Mouse (Mus musculus) CD4-positive helper T cell, adult 2 months (primary cell): ENCODE measurements at regions not wholly inside any gene's neighbourhood (a gene's known extent, or its start where the extent isn't known, plus 50 kb on each side); places are given as distances from the start of the nearest gene placed in this dataset.
A peak's percentile ranks its signal among the peaks of the same experiment; 100 is the strongest.

Experiments
- DNase-seq: peaks from one replicate; pipeline ENCODE4 v3.0.0-alpha.2; 2012; ENCODE audit warnings: low read depth, missing footprints, low spot score

DNA sequence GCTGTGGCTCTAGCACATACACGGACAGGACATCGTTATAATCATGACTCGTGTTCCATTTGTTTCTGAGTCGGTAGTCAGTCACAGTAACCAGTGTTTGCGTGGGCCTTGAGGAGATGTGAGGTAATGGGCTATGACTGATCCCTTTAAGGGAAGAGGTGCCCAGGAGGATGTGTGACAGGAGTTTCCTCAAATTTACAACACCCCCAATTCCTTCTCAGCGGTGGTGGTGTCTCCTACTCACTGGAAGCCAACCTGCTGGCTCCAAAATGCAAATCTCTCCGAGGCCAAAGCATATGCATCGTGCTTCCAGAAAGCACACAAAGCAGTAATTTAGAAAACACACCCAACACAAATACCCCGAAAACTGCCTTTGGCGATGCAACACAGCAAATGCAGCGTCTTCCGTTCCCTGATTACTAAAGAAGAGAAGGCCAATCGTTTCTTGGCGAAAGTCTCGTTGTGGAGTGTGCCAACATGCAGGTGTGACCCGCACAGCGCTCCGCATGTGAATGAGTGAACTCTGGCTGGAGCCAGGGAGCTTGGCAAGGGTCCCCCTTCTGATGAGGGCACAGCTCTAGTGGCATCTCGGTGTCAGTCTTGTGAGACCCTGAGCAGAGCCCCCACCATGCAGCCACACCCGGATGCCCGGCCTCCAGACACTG, 151.5 kb upstream of the Kazn start:
- DNase-seq = no peak

DNA sequence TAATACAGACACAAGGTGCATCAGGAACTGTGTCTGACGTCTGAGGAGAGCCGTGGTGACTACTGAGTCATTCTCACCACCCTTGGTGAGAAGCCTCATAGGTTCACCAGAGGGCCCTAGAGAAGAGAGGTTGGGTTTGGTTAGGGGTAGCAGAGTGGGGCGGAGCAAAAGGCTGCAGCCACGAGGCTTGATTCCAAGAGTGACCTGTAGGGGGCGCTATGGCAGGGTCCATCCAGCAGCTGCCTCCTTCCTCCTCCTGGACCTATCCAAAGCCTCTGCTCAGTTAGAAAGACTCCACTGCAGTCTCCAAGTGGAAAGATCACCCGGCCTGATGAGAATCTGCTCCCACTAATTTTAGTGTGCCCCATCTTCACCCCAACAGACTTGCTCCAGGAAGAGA, 149.3 kb upstream of the Kazn start:
- DNase-seq = peak; percentile 7

GRCm38 (mm10) chr4:142381168-142381567, 142.0 kb upstream of the Kazn start:
- no peak for DNase-seq

DNA sequence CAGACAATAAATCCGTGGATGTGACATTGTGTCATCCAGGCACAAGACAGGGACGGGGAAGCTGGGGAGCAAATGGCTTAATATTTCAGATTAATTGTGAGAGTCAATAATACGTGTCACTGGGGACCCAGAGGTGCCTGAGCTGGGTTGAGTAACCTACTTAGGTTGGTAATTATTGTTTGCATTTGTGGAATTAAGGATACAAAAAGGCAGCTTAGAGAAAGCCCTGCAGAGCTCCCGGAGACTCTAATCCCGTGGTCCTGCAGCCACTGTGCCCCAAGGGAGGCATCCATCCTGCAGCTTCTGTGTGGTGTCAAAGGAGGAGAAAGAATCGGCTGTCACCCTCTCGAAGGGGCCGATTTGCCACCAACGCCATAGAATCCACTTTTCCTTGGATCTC, 139.3 kb upstream of the Kazn start:
- DNase-seq = no peak

DNA sequence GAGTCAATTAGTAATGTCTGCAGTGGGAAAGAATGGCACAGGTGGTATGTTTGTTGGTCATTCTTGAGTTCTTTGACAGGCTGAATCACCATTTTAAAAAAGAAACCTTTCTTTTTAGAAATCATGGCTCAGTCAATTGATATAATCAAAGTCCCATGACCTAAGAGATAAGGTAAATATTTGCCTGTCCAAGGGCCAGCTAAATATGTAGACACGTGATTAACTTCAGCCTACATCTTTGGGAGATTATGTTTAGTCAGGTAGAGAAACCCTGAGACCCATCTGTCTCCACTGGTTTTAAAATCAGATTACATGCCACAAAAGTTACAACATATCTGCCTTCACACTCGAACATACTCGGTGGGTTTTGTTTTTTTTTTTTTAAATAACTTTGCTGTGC, 128.6 kb upstream of the Kazn start:
- DNase-seq = no peak

- no peak for DNase-seq
Measured at GRCm38 (mm10) chr4:142362071-142362470, 122.9 kb upstream of the Kazn start.

- DNase-seq = no peak
Measured at GRCm38 (mm10) chr4:142358866-142359265, 119.7 kb upstream of the Kazn start.

- no peak for DNase-seq
Measured at GRCm38 (mm10) chr4:142355387-142355786, 116.2 kb upstream of the Kazn start.

DNA sequence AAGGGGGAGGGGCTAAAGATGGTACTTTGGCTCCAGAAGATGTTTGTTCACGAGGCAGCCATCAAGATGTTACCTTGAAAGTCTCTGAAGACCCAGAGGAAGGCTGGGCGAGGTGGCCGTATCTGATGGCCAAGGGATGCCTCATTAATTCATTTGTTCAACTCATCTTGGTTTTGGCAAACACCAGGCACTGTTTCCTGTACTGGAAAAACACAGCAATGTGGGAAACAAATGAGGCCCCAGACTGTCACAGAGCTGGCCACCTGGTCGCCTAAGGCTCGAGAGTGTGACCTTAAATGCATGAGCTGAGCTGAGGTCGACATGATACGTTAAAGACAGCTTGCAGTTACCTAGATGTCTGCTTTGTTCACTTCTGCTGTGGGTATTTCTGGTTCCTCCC, 114.3 kb upstream of the Kazn start:
- DNase-seq = no peak

DNA sequence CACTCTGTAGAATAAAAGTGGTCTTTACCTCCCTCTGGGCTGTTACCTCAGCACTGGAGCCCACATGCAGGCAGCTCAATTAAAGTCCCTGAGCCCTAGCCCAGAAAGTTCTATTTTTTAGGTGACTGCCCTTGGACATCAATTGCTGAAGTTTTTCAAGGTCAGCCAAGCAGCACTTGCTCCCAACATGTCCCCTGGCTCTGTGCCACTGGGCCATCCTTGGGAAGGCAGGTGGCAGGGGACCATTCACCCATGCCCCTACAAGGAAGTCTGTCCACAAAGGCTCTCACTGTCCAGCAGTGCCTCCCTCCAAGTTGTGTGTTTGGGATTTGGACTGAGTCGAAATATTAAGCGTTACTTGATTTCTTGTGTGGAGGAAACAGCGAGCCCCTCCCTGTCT, 112.6 kb upstream of the Kazn start:
- DNase-seq = no peak

- DNase-seq = no peak
Measured at GRCm38 (mm10) chr4:142350986-142351385, 111.8 kb upstream of the Kazn start.

DNA sequence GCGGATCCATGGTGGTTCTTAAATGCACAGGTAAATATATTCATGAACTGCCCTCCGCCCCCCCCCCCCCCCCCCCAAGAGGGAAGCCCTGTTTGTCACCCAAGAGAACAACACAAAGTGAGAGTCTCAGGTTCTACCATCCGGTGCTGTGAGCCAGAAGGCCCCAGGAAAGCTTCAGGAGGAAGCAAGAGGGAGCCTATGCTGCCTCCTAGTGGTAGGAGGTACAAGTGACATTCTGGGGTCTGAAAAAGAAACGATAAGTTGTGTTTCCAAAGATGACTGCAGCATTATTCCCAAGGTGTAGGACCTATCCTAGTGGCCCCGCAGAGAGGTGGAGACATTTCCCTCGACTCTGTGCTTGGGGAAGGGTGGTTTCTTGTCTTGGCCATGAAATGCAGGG, 109.7 kb upstream of the Kazn start:
- no peak for DNase-seq

DNA sequence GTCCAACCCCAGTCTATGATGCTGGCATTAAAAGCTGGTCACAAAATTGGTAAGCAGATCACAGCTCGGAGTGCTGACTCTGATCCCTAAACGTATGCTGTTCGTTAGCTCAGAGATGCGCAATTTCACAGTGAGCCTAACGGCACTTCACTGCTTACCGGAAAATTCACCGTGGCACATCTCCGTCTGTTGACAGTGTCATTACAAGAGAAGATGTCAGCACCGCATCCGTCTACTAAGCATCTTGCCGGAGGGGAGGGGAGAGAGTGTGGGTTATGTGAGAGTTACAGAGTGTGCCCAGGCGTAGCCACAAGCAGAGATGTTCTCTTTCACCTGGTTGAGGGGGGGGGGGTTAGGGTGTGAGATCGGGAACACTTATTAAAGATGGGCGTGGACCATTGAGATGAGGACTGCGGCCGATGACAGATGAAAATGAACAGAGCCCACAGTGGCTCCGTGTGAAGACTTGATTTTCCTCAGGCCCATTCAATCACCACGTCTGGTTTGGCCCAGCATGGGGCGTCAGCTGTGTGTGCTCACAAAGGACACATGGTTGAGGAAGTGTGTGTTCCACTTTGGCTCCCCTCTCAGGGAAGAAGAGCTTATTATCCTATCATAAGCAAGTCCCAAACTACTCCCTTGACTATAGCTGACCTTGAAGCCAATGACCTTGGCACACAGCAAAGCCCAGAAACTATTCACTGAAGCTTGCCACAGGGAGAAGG, 103.4 kb upstream of the Kazn start:
- DNase-seq = no peak

DNA sequence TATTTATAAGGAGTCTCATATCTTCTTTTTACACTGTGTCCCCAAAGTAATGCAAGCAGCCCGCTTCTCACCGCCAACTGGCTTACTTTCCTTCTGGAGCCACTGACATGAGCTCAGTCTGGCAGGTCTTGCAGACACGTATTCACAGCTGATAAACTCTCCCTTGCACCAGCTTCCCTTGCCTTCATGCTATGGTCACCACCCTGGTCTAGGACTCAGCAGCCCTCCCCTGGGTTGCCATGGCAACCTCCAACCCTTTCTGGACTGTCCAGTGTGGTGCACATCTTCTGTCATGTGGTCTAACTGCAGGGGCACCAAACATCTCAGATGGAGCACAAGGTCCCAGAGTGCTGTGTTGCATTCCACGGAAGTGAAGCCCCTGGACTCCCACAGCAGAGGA, 102.1 kb upstream of the Kazn start:
- DNase-seq = no peak

DNA sequence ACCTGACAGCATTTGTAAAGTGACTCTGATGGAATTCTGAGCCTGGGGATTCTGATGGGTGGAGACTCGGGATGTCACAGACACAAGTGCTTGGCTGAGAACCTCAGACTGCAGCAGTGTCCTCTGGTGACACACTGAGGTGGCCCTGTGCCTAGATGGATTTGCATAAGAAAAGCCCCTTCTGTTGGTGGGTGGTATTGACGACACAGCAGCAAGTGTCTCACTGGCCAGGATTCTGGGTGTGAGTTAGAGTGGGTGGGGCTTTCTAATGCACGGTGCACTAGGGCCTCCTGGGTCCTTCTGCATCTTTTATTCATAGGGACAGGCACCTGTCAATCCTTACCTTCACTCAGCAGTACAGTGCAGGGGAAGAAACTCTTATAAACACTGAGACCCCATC, 100.9 kb upstream of the Kazn start:
- DNase-seq = no peak

DNA sequence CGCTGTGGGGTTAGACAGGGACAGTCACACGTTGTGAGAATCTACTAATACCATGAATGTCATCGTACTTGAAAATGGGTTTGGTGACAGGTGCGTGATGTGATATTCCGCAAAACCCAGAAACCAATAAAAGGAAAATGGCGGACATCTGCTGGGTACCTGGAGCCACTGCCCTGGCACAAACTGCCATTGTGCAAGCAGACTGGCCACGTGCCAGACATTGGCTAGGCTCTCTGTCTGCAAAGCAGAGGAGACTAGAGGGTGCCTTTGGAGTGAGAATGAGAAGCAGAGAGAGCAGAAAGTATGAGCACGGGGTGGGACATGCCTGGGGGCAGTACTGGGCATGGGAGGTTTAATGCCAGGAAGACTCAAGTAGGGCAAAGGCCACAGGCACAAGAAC, 98.5 kb upstream of the Kazn start:
- DNase-seq = no peak

GRCm38 (mm10) chr4:142336943-142337342, 97.7 kb upstream of the Kazn start:
- no peak for DNase-seq

DNA sequence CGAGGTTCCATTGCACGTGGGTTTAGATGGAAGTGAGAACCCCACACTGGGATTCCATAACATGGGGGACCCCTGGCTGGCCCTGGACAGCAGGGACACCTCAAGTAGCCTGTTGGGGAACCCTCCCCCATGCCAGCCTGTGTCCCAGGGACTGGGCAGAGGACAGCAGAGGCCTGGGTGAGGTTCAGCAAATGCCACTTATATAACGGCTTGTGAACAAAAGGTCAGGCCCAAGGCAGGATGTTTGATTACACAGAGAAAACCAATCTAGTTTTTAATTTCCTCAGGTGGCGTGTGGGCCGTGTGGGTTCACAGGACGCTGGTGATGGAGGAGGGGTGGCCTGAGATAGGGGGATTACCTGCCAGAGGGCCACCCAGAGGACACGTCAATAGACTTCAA, 94.9 kb upstream of the Kazn start:
- no peak for DNase-seq

- DNase-seq = no peak
Measured at GRCm38 (mm10) chr4:142330599-142330998, 91.4 kb upstream of the Kazn start.

GRCm38 (mm10) chr4:142329600-142329999, 90.4 kb upstream of the Kazn start:
- DNase-seq = no peak

DNA sequence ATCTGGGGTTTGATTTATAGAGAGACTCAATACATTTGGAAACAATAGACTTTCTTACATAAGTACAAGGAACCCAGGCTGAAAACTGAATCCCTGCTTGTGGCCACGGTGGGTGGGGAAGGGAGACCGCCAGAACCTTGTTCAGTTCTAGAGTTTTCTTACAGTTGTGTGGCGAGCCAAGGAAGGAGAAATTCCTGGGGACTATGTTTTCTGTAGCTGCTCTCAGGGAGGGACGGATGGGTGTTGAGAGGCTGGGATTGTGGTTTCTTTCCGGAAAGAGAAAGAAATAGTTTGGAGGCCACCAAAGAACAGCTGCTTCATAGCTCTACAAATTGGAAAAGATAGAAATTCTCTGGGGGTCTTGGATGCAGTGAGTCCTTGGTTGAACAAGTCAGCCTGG, 87.3 kb upstream of the Kazn start:
- DNase-seq = no peak

DNA sequence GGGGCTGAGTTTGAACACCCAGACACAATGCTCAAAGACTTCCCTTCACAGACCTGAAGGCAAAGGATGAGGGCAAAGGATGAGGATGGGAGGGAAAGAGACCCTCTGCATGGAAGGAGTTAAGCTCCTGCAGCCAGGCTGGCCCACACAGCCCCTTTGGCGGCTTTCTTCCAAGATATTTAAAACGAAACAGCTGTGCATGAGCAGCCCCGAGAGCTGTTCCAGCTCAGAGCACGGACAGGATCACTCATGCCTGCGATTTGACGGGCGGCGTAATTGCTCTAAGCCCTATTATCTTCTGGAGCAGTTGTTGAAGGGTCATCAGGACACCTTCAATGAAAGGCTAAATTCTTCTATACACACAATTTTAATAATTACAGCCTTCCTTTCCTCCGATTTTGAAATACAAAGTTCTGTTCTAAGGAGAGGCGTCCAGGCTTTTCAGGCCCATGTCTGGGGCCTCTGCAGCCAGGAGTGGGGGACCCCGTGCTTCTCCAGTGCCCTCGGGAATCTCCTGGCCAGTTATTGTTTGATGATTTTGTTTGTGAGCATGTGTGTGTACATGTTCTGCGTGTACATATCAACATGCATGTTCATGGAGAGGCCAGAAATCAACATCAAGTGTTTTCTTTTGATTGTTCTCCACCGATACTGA, 82.1 kb upstream of the Kazn start:
- no peak for DNase-seq

DNA sequence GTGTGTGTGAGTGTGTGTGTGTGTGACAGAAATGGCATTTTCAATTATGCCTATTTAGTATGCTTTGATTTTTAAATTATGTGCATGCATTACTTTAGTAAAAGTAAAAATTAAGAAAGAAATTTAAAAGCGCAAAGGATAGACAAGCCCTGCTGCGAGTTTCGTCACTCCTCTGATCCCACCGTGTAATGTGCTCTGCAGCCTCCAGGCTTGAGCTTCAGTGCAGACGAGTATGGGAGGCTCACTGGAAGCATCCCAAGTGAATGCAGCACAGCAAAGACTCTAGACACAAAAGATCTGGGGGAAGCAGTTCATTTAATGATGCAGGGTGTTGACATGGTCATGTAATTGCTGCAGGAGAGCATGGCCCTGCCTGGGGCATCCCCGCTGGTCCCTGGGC, 71.1 kb upstream of the Kazn start:
- no peak for DNase-seq
